Mouse (Mus musculus): Measurements from ENCODE around the gene H2-Eb2.

GRCm38 (mm10) chr17:34388513-34388912 is 63.0 kb downstream of the H2-Eb2 start:
- TF ChIP-seq CTCF (IDR thresholded peaks at IDR 0.05; ENCODE audit: extremely low read depth, insufficient read depth, low read length) (peak; percentile 60), POLR2A (IDR thresholded peaks at IDR 0.05; ENCODE audit: extremely low read depth, insufficient read depth, low read length) (no peak)
